Mouse (Mus musculus) layer of hippocampus, adult 2 months (tissue): Measurements from ENCODE around the gene Tusc2. TPM values are rescaled to one million over a fixed set of nuclear protein-coding genes. Genes with fewer than 3 reads are reported as not detected.

Experiments used
- DNase-seq, 2 experiments: peaks; one replicate each; pipeline ENCODE4 v3.0.0; 2022; ENCODE audit warnings: low spot score in 2 of 2
- H3K27ac ChIP-seq: fragments of 200-600 bp; 2 replicates; pipeline ENCODE4 v1.8.1; 2022
- H3K4me3 ChIP-seq: fragments of 200-600 bp; 2 replicates; pipeline ENCODE4 v1.8.1; 2022; ENCODE audit warnings: mild to moderate bottlenecking
- CTCF ChIP-seq: fragments of 200-600 bp; conservative IDR thresholded peaks from 2 replicates; pipeline ENCODE4 v1.8.1; 2022; ENCODE audit warnings: antibody characterized with exemption, mild to moderate bottlenecking, moderate library complexity
- long read RNA-seq, 2 experiments: library from polyadenylated mRNA; stranded (forward); transcript quantifications; one replicate each; pipeline ENCODE4 v2.0.0; 2021; ENCODE audit warnings: borderline mapping rate in 2 of 2
- total RNA-seq, 2 experiments: library from RNA; stranded (reverse); gene quantifications; 2 replicates each; pipeline ENCODE4 v1.2.3; 2021

The Tusc2 gene
- 10 to 100 TPM; 77.2 to 83.1 TPM for total RNA-seq
- long read RNA-seq, experiment 1, transcript Tusc2-201 (3 exons, 1,665 nt): major isoform, 53 of 57 reads
- long read RNA-seq, experiment 1, partial matches to known transcripts: 0 of 57 reads
- long read RNA-seq, experiment 1, other reads (novel, unspliced or antisense): 4 of 57 reads
- long read RNA-seq, experiment 2, transcript Tusc2-201 (3 exons, 1,665 nt): major isoform, 91 of 106 reads
- long read RNA-seq, experiment 2, partial matches to known transcripts: 6 of 106 reads
- long read RNA-seq, experiment 2, other reads (novel, unspliced or antisense): 7 of 106 reads

DNA sequence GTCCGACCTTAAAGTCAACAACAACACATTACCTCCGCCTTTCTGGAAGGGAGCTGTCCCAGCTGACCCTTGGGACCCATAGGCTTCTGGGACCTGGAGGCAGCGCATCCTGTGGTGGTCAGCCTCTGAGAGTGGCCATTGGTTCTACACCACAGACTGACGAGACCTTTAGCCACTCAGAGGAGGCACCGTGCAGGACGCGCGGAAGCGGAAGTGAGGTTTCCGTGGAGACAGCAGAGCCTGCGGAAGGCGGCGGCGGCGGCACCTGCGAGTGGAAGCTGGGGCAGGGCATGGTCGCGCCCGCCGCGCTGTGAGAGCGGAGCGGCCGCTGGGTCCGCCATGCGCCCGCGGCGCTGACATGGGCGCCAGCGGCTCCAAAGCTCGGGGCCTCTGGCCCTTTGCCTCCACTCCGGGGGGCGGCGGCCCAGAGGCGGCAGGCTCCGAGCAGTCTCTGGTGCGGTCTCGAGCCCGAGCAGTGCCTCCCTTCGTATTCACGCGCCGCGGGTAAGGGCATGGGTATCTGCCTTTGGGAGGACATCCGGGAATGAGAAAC, at the start of gene Tusc2:
Tusc2 (plus strand) TSS at position 227 of the 553 bp plus-strand sequence.
- Histone ChIP-seq H3K27ac (peak within 1 kb of the TSS; percentile 91), H3K4me3 (peak within 1 kb of the TSS; percentile 74)
- DNase-seq: peak; percentile 93 to 96
- no peak for TF ChIP-seq CTCF

- no peak overlapping the region for H3K27ac ChIP-seq
- peak; percentile 99 for TF ChIP-seq CTCF
- H3K4me3 ChIP-seq: no peak overlapping the region
- peak; percentile 80 to 90 for DNase-seq
Observed at GRCm38 (mm10) chr9:107514303-107514955, 48.6 kb upstream of the Tusc2 start.

- no peak for TF ChIP-seq CTCF
- Histone ChIP-seq H3K4me3 (no peak overlapping the region), H3K27ac (no peak overlapping the region)
- DNase-seq: no peak
Observed at GRCm38 (mm10) chr9:107520331-107520730, 42.7 kb upstream of the Tusc2 start.

DNA sequence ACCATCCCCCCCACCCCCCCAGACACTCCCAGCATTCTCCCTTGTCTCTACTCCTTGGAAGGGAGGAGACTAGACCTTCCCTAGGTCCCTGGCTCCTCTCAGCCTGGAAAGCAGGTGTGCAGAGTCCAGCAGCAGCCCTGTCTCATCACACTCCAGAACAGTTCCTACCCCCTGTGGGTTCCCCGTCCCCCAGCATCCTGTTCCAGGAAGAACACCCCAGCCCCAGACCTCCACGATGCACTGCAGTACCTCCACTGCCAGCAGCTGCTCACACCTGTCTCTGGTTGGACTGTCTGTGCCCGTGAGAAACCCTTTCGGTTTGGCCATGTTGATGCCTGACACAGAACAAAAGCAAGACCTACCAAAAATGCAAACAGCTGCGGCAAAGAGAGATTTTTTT, 41.9 kb upstream of the Tusc2 start:
- H3K4me3 ChIP-seq: no peak overlapping the region
- no peak overlapping the region for H3K27ac ChIP-seq
- no peak for DNase-seq
- no peak for TF ChIP-seq CTCF

GRCm38 (mm10) chr9:107521711-107522399, 41.2 kb upstream of the Tusc2 start:
- no peak for TF ChIP-seq CTCF
- DNase-seq: no peak

GRCm38 (mm10) chr9:107522400-107522711, 40.7 kb upstream of the Tusc2 start:
- H3K27ac ChIP-seq: no peak overlapping the region
- DNase-seq: no peak
- no peak for TF ChIP-seq CTCF
- no peak overlapping the region for H3K4me3 ChIP-seq

More at GRCm38 (mm10) chr9:107521711-107522399, 41.2 kb upstream of the Tusc2 start:
- Histone ChIP-seq H3K27ac (no peak overlapping the region), H3K4me3 (no peak overlapping the region)

- peak; percentile 58 to 68 for DNase-seq
- peak overlapping the region; percentile 41 for H3K4me3 ChIP-seq
- no peak for TF ChIP-seq CTCF
- no peak overlapping the region for H3K27ac ChIP-seq
Observed at GRCm38 (mm10) chr9:107526198-107527026, 36.6 kb upstream of the Tusc2 start.

GRCm38 (mm10) chr9:107533791-107534407, 29.2 kb upstream of the Tusc2 start, which contains the start of gene Tmem115:
Gene Tmem115 (plus strand): TSS chr9:107533945.
- TF ChIP-seq CTCF: peak; percentile 65
- Histone ChIP-seq H3K4me3 (peak within 1 kb of the TSS; percentile 70), H3K27ac (peak within 1 kb of the TSS; percentile 96)
- peak; percentile 93 to 98 for DNase-seq

GRCm38 (mm10) chr9:107534408-107535202, 28.4 kb upstream of the Tusc2 start:
- no peak for DNase-seq
- TF ChIP-seq CTCF: no peak
- H3K27ac ChIP-seq: peak overlapping the region; percentile 96
- H3K4me3 ChIP-seq: peak overlapping the region; percentile 70

DNA sequence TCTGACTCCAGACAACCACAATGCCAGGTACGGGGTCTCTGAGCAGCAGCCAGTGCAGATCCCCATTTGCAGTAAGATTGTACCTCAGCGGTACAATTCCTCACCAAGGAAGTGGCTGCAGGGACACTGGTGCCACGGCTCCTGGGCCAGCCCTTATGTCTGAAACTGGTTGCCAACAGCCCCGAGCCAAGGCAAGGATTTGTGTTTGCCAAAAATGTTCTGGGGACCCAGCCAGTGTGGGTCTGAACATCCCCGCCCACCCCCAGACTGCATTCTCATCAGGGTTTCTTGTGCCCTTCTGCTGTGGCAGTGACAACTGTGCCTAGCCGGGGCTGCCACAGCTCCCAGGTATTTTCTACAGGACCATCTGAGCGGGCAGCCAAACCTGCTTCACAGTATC, 24.8 kb upstream of the Tusc2 start:
- TF ChIP-seq CTCF: no peak
- peak; percentile 57 to 63 for DNase-seq
- peak overlapping the region; percentile 49; the same call in 1 of the 2 replicates for H3K27ac ChIP-seq
- H3K4me3 ChIP-seq: no peak overlapping the region; the same call in 1 of the 2 replicates

DNA sequence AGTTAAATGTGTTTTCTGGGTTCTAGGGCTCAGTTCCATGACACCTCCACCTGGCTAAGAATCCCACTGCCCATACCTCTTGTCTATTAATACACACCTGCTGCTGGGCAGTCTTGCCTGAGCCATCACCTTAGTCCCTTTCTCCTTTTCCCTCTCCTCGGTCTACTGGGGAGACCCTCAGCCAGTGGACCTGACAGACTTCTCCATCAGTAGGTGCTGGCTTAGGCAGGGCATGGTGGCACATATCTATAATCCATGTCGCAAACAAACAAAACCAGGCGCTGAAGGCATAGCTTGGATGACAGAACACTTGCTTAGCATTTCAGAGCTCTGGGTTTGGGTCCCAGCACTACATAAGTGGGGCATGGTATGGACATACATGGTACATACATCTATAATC, 24.3 kb upstream of the Tusc2 start:
- Histone ChIP-seq H3K27ac (peak overlapping the region; percentile 49; the same call in 1 of the 2 replicates), H3K4me3 (no peak overlapping the region)
- TF ChIP-seq CTCF: no peak
- no peak for DNase-seq

DNA sequence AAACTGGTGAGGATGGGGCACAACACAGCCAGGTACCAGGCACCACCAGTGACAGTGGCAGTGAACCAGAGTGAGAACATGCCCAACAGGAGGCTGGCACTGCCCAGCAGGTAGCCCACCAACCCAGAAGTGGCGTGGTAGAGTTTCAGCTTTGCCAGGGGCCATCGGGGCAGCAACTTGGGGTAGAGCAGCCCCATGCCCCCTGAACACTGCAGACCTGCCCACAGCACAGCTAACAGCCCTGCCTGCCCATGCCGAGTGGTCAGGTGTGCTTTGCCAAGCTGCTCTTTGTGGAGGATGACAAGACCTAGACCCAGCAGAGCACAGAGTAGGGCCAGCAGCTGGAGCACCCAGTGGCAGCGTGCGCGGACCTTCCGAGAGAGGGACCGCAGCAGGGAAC, 23.1 kb upstream of the Tusc2 start:
- DNase-seq: no peak
- no peak for TF ChIP-seq CTCF
- no peak overlapping the region for H3K27ac ChIP-seq

More for the DNA sequence above, 23.1 kb upstream of the Tusc2 start:
- no peak overlapping the region for H3K4me3 ChIP-seq
